Mouse (Mus musculus): ENCODE measurements around the gene Arl10. TPM values are rescaled to one million over a fixed set of nuclear protein-coding genes. Genes with fewer than 3 reads are reported as not detected.

Gene Arl10
- polyA plus RNA-seq, 1 experiment from 2014 or later, result 30.1 TPM

Small RNAs within 50 kb of the gene (microRNA-seq; reads per million reads assigned to microRNA genes)
- not detected for gene Gm24195

Other genes starting within 250 kb of the Arl10 start
- 2.5 and 3.0 TPM in 2 replicates for gene Cplx2, start 203.7 kb upstream of the Arl10 start, polyA plus RNA-seq (2016; fragmentation: Nextera tagmentation; extraction: Ambion mirVana)
- 117 and 141 TPM in 2 replicates for gene Thoc3, start 106.2 kb upstream of the Arl10 start, polyA plus RNA-seq (2016; fragmentation: Nextera tagmentation; extraction: Ambion mirVana)
- 5.9 and 10.4 TPM in 2 replicates for gene Simc1, start 71.2 kb upstream of the Arl10 start, polyA plus RNA-seq (2016; fragmentation: Nextera tagmentation; extraction: Ambion mirVana)
- gene 4833439L19Rik, start 9.6 kb upstream of the Arl10 start, polyA plus RNA-seq (2016; fragmentation: Nextera tagmentation; extraction: Ambion mirVana), result 146 and 148 TPM in 2 replicates
- gene Nop16, start 15.1 kb downstream of the Arl10 start, polyA plus RNA-seq (2016; fragmentation: Nextera tagmentation; extraction: Ambion mirVana), result 79.6 and 112 TPM in 2 replicates
- gene Higd2a, start 15.2 kb downstream of the Arl10 start, polyA plus RNA-seq (2016; fragmentation: Nextera tagmentation; extraction: Ambion mirVana), result 179 and 208 TPM in 2 replicates
- gene Cltb, start 36.3 kb downstream of the Arl10 start, polyA plus RNA-seq (2016; fragmentation: Nextera tagmentation; extraction: Ambion mirVana), result 32.1 and 36.5 TPM in 2 replicates
- gene Faf2, start 46.8 kb downstream of the Arl10 start, polyA plus RNA-seq (2016; fragmentation: Nextera tagmentation; extraction: Ambion mirVana), result 58.7 and 68.8 TPM in 2 replicates
- gene Rnf44, start 118.9 kb downstream of the Arl10 start, polyA plus RNA-seq (2016; fragmentation: Nextera tagmentation; extraction: Ambion mirVana), result 68.1 and 96.1 TPM in 2 replicates
- gene Cdhr2, start 126.4 kb downstream of the Arl10 start, polyA plus RNA-seq (2016; fragmentation: Nextera tagmentation; extraction: Ambion mirVana), result 0.06 and 1.2 TPM in 2 replicates
- gene Gprin1, start 174.9 kb downstream of the Arl10 start, polyA plus RNA-seq (2016; fragmentation: Nextera tagmentation; extraction: Ambion mirVana), result 0.03 and 0.06 TPM in 2 replicates
- 0.13 TPM in 1 of 2 replicates, not detected in the other for gene Sncb, start 191.6 kb downstream of the Arl10 start, polyA plus RNA-seq (2016; fragmentation: Nextera tagmentation; extraction: Ambion mirVana)
- gene Eif4e1b, start 209.0 kb downstream of the Arl10 start, polyA plus RNA-seq (2016; fragmentation: Nextera tagmentation; extraction: Ambion mirVana), result not detected in 2 replicates
- gene Tspan17, start 214.4 kb downstream of the Arl10 start, polyA plus RNA-seq (2016; fragmentation: Nextera tagmentation; extraction: Ambion mirVana), result 5.2 and 5.6 TPM in 2 replicates

Data from heart, embryonic 10.5 days (tissue).